Mouse (Mus musculus): ENCODE measurements around the gene Smagp. TPM values are rescaled to one million over a fixed set of nuclear protein-coding genes. Genes with fewer than 3 reads are reported as not detected.

The Smagp gene
- polyA plus RNA-seq, 1 experiment from 2014 or later, result 11.9 TPM

- Histone ChIP-seq H3K27me3 (ENCODE audit: insufficient read depth, low read length) (peaks cover 25% of the 10 kb centered on the region), H3K9ac (peak overlapping the region; percentile 80), H3K9me3 (ENCODE audit: low read depth, low read length) (no peaks in the 10 kb centered on the region), H3K4me2 (peak overlapping the region; percentile 98), H3K4me3 (ENCODE audit: low read depth, low read length) (peak overlapping the region; percentile 77), H3K36me3 (ENCODE audit: insufficient read depth) (no peaks in the 10 kb centered on the region), H3K4me1 (ENCODE audit: insufficient read depth) (peaks cover 4% of the 10 kb centered on the region; the same call in 1 of the 2 replicates), H3K27ac (ENCODE audit: low read depth) (no peak overlapping the region)
- no peak for TF ChIP-seq CTCF (IDR thresholded peaks at IDR 0.05; ENCODE audit: low read depth)
- DNase-seq, result peak; percentile 73
- peak; percentile 58 for ATAC-seq (ENCODE audit: insufficient read depth)
- WGBS, result 3% methylated on average over 12 of the region's 12 CpGs
Measured at GRCm38 (mm10) chr15:100598883-100599275, 37.9 kb downstream of the Smagp start.

DNA sequence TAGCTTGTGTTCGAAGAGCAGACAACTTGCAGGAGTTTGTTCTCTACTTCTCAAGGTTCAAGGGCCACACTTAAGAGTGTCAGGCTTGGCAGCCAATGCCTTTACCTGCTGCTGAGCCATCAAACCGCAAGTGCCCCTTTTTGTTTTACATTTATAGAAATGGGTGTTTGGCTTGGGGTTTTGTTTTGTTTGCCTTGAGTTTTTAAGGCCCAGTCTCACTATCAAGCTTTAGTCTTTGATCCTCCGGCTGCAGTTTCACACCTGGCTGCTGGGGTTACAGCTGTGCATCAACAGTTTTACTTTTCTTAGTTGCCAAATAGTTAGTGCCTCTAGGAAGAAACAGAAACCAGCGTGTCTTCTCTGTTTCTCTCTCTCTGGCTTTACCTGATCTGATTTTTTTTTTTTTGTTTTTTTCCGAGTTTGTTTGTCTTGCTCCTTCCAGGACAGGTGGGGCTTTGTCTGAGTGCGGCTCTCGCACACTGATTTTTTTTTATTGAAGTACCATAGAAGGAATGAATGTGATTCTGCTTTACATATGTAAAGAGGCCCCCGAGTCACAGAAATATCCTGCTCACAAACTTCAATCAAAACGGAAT, 38.4 kb downstream of the Smagp start:
- DNase-seq, result peak; percentile 38
- Histone ChIP-seq H3K9ac (peak overlapping the region; percentile 80), H3K27me3 (ENCODE audit: insufficient read depth, low read length) (peaks cover 21% of the 10 kb centered on the region), H3K9me3 (ENCODE audit: low read depth, low read length) (no peaks in the 10 kb centered on the region), H3K36me3 (ENCODE audit: insufficient read depth) (no peaks in the 10 kb centered on the region), H3K27ac (ENCODE audit: low read depth) (no peak overlapping the region), H3K4me1 (ENCODE audit: insufficient read depth) (peaks cover 4% of the 10 kb centered on the region; the same call in 1 of the 2 replicates), H3K4me2 (peak overlapping the region; percentile 98), H3K4me3 (ENCODE audit: low read depth, low read length) (peak overlapping the region; percentile 77)
- WGBS, result 18% methylated on average over 9 of the region's 9 CpGs
- no peak for TF ChIP-seq CTCF (IDR thresholded peaks at IDR 0.05; ENCODE audit: low read depth)
- no peak for ATAC-seq (ENCODE audit: insufficient read depth)

- no peaks in the 10 kb centered on the region for H3K36me3 ChIP-seq (ENCODE audit: insufficient read depth)
- no peak for TF ChIP-seq CTCF (IDR thresholded peaks at IDR 0.05; ENCODE audit: low read depth)
- no peaks in the 10 kb centered on the region for H3K27me3 ChIP-seq (ENCODE audit: insufficient read depth, low read length)
- H3K4me1 ChIP-seq (ENCODE audit: insufficient read depth), result no peaks in the 10 kb centered on the region
- no peak overlapping the region for H3K4me2 ChIP-seq
- no peak for DNase-seq
- 81% methylated on average over 6 of the region's 6 CpGs for WGBS
- H3K9ac ChIP-seq, result no peak overlapping the region
- no peaks in the 10 kb centered on the region for H3K9me3 ChIP-seq (ENCODE audit: low read depth, low read length)
- no peak for ATAC-seq (ENCODE audit: insufficient read depth)
- no peak overlapping the region for H3K4me3 ChIP-seq (ENCODE audit: low read depth, low read length)
- no peak overlapping the region for H3K27ac ChIP-seq (ENCODE audit: low read depth)
Measured at GRCm38 (mm10) chr15:100592817-100593216, 43.9 kb downstream of the Smagp start.

- no peaks in the 10 kb centered on the region for H3K9me3 ChIP-seq (ENCODE audit: low read depth, low read length)
- H3K36me3 ChIP-seq (ENCODE audit: insufficient read depth), result no peaks in the 10 kb centered on the region
- no peaks in the 10 kb centered on the region for H3K27me3 ChIP-seq (ENCODE audit: insufficient read depth, low read length)
- H3K4me1 ChIP-seq (ENCODE audit: insufficient read depth), result no peaks in the 10 kb centered on the region
- peak; percentile 16 for DNase-seq
- no peak overlapping the region for H3K27ac ChIP-seq (ENCODE audit: low read depth)
- H3K9ac ChIP-seq, result no peak overlapping the region
- no peak overlapping the region for H3K4me3 ChIP-seq (ENCODE audit: low read depth, low read length)
- H3K4me2 ChIP-seq, result no peak overlapping the region
- TF ChIP-seq CTCF (IDR thresholded peaks at IDR 0.05; ENCODE audit: low read depth), result no peak
- 64% methylated on average over 8 of the region's 8 CpGs for WGBS
- ATAC-seq (ENCODE audit: insufficient read depth), result no peak
Measured at GRCm38 (mm10) chr15:100590436-100590835, 46.3 kb downstream of the Smagp start.

DNA sequence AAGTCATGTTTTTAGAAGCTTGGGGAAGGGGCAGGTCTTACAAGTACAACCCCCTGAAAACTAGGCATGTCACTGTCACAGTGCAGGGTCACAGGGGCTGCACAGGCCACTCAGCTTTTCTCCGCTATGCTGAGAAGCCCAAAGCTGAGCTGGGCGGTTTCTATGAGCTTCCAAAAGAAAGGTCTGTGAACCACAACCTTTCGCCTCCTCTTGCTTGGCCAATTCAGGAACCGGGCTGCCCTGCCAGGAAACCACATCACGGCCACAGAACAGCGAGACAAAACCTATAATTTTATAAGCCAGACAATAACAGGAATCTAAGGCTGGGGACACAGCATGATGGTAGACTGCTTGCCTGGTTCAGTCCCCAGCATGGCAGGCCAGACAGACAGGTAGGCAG, 48.4 kb downstream of the Smagp start:
- Histone ChIP-seq H3K36me3 (ENCODE audit: insufficient read depth) (no peaks in the 10 kb centered on the region), H3K4me3 (ENCODE audit: low read depth, low read length) (no peak overlapping the region), H3K27ac (ENCODE audit: low read depth) (no peak overlapping the region), H3K4me2 (no peak overlapping the region), H3K27me3 (ENCODE audit: insufficient read depth, low read length) (no peaks in the 10 kb centered on the region), H3K4me1 (ENCODE audit: insufficient read depth) (no peaks in the 10 kb centered on the region), H3K9ac (no peak overlapping the region), H3K9me3 (ENCODE audit: low read depth, low read length) (no peaks in the 10 kb centered on the region)
- WGBS, result 78% methylated on average over 6 of the region's 6 CpGs
- DNase-seq, result no peak
- ATAC-seq (ENCODE audit: insufficient read depth), result no peak
- TF ChIP-seq CTCF (IDR thresholded peaks at IDR 0.05; ENCODE audit: low read depth), result no peak

GRCm38 (mm10) chr15:100587166-100587565, 49.6 kb downstream of the Smagp start:
- no peaks in the 10 kb centered on the region for H3K36me3 ChIP-seq (ENCODE audit: insufficient read depth)
- no peak for DNase-seq
- H3K9ac ChIP-seq, result no peak overlapping the region
- H3K4me3 ChIP-seq (ENCODE audit: low read depth, low read length), result no peak overlapping the region
- no peaks in the 10 kb centered on the region for H3K4me1 ChIP-seq (ENCODE audit: insufficient read depth)
- H3K27me3 ChIP-seq (ENCODE audit: insufficient read depth, low read length), result no peaks in the 10 kb centered on the region
- no peak for TF ChIP-seq CTCF (IDR thresholded peaks at IDR 0.05; ENCODE audit: low read depth)
- ATAC-seq (ENCODE audit: insufficient read depth), result no peak
- 75% methylated on average over 4 of the region's 4 CpGs for WGBS
- no peaks in the 10 kb centered on the region for H3K9me3 ChIP-seq (ENCODE audit: low read depth, low read length)
- H3K4me2 ChIP-seq, result no peak overlapping the region
- no peak overlapping the region for H3K27ac ChIP-seq (ENCODE audit: low read depth)

GRCm38 (mm10) chr15:100585931-100586330, 50.8 kb downstream of the Smagp start:
- Histone ChIP-seq H3K4me3 (ENCODE audit: low read depth, low read length) (no peak overlapping the region), H3K9ac (no peak overlapping the region), H3K4me1 (ENCODE audit: insufficient read depth) (no peaks in the 10 kb centered on the region), H3K36me3 (ENCODE audit: insufficient read depth) (no peaks in the 10 kb centered on the region), H3K27me3 (ENCODE audit: insufficient read depth, low read length) (no peaks in the 10 kb centered on the region), H3K4me2 (no peak overlapping the region), H3K27ac (ENCODE audit: low read depth) (no peak overlapping the region), H3K9me3 (ENCODE audit: low read depth, low read length) (no peaks in the 10 kb centered on the region)
- 89% methylated on average over 16 of the region's 16 CpGs for WGBS
- TF ChIP-seq CTCF (IDR thresholded peaks at IDR 0.05; ENCODE audit: low read depth), result no peak
- ATAC-seq (ENCODE audit: insufficient read depth), result no peak
- DNase-seq, result no peak
